Mouse (Mus musculus) left cerebral cortex, adult 2 months (tissue): Measurements from ENCODE around the gene Gdf7. TPM values are rescaled to one million over a fixed set of nuclear protein-coding genes. Genes with fewer than 3 reads are reported as not detected.

Source experiments
- DNase-seq, 2 experiments: peaks; one replicate each; pipeline ENCODE4 v3.0.0; 2021 to 2022; ENCODE audit warnings: low spot score in 2 of 2, mixed read lengths in 1 of 2; ENCODE audit errors: extremely low spot score in 1 of 2
- H3K27ac ChIP-seq: fragments of 200-600 bp; 2 replicates; pipeline ENCODE4 v1.8.1; 2022
- H3K4me3 ChIP-seq: fragments of 200-600 bp; 2 replicates; pipeline ENCODE4 v1.8.1; 2022
- CTCF ChIP-seq: fragments of 200-600 bp; IDR thresholded peaks from 2 replicates; pipeline ENCODE4 v1.8.1; 2022; ENCODE audit warnings: antibody characterized with exemption, mild to moderate bottlenecking, moderate library complexity
- intact Hi-C: fragments of 180-260 bp; cut with DNase I; formaldehyde crosslinking; loops from one replicate; pipeline ENCODE4 v1.15.1; 2025
- total RNA-seq, 2 experiments: library from RNA; stranded (reverse); gene quantifications; 2 replicates each; pipeline ENCODE4 v1.2.3; 2021

The Gdf7 gene
- total RNA-seq, 2 experiments from 2014 or later: 0.66 to 1.1 TPM

DNA sequence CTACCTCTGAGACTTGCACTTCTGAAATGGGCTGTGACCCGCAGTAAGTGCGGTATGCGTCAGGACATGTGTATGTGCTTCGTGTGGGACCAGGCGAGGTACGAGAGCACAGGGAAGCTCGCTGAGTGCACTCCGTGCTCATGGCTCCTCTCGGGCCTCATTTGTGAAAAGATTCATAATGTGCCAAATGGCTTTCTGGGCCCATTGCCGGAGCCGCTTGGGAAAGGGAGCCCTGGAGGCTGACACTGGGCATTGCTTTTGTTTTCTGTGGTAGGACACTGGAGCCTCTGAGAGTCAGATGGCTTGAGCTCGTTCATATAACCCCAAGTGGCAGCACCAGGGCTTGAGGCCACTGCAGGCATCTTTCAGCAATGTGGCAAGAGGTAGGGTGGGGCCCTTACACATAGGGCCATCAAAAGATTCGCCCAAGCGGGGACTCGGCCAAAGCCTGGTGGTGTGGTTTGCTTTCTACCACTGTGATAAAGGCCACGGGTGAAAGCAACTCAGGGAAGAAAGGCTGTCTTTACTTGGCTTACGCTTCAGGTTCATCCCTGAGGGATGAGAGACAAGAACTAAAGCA, 24.3 kb upstream of the Gdf7 start:
- TF ChIP-seq CTCF: peak; percentile 27
- H3K4me3 ChIP-seq: no peak overlapping the region
- intact Hi-C loops: loop anchor here (2.0 to 10.0 kb wide), 5 partner anchors 19 to 699 kb away; partner anchors contain the start of genes Pum2 and Ttc32
- DNase-seq: peak in 1 of 2 experiments; percentile 48
- peak overlapping the region; percentile 80 for H3K27ac ChIP-seq

DNA sequence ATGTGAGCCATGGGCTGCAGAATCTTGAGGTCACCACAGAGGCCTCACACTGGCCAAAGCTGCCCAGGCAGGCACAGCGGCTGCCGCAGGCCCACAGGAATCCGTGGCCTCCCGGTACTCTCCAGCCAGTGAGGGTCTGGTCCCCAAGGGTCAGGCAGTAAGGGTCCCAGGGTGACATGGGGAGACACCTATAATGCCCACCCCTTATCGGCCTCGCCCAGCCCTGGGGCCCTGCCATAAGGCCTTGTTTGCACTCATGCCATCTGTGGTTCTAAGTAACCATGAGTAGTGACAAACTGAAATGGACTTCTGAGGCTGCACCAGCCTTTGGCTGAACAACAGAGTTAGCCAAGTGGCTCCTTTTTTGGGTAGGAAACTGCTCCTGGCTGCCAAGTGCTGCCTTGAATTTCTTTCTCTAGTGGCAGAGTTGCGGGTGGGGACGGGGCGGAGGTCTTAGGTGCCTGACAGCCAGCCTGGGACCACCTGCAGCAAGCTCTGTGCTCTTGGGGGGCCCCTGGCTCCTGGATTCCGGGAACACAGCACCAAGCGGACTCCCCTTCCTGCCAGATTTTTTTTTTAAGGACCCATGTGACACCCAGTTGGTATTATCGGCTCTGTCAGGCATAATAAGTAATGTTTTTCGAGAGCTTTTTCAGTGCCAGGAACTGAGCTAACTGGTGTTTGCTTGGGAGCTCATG, 23.6 kb upstream of the Gdf7 start:
- Histone ChIP-seq H3K4me3 (no peak overlapping the region), H3K27ac (peak overlapping the region; percentile 80)
- DNase-seq: no peak
- no peak for TF ChIP-seq CTCF
- intact Hi-C loops: loop anchor here (10.0 kb wide), 3 partner anchors 309 to 699 kb away; partner anchors contain the start of genes Pum2 and Ttc32

DNA sequence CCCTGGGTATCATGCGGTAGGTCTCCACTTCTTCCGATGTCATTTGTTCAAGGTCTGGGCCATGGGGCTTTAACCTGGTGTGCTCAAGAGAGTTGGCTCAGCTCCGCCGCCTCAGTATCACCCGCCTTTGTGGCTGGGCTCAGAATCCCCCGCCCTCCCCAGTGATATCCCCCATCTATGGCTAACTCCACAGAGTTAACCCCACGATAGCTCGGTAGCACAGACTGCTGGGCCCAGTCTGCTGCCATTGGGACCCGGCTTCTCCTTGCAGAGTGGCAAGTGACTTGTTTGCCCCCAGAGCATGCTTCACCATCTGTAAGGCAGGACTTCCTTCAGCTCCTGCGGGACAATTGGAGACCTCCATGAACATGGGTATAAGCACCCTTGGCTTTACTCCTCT, 22.3 kb upstream of the Gdf7 start:
- TF ChIP-seq CTCF: no peak
- intact Hi-C loops: loop anchor here (10.0 kb wide), 3 partner anchors 311 to 701 kb away; partner anchors contain the start of genes Pum2 and Ttc32
- DNase-seq: no peak
- peak overlapping the region; percentile 80 for H3K27ac ChIP-seq
- no peak overlapping the region for H3K4me3 ChIP-seq

- TF ChIP-seq CTCF: no peak
- intact Hi-C loops: loop anchor here (2.0 to 10.0 kb wide), 4 partner anchors 225 to 703 kb away; partner anchors contain the start of genes Pum2 and Ttc32
- DNase-seq: no peak
- no peak overlapping the region for H3K27ac ChIP-seq
- no peak overlapping the region for H3K4me3 ChIP-seq
These were observed 19.8 kb upstream of the Gdf7 start for GRCm38 (mm10) chr12:8321506-8321905.

DNA sequence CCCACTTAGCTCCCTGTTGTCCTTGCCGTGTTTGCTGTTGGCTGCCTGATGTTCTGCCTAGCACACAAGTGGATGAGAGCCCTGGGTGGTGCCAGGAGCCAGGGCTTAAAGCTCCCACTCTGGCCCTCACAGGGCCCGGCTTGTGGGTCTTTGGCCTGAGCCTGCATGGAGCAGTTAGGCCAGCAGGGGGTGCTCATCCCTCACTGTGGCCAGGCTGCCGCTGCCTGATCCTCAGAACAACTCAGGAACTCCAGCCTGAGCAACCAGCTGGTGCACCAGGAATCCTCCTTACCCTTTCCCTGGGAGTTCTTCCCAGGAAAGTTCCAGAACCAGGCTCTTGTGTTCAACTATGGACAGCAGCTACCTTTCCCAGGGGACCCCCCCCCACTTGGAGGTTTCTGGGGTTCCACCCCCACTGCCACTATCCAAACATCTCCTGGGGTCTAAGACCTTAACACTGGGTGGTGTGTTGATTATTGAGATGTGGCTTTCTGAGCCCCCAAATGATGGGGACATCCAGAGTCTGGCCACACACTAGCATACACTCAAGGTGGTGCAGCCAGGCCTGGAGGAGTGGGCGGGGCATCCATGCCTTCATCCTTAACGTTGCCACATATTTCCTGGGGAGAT, 18.4 kb upstream of the Gdf7 start:
- DNase-seq: peak; percentile 82 to 92

GRCm38 (mm10) chr12:8316541-8316940, 14.8 kb upstream of the Gdf7 start:
- no peak for DNase-seq
- H3K27ac ChIP-seq: no peak overlapping the region
- peak; percentile 39 for TF ChIP-seq CTCF
- H3K4me3 ChIP-seq: no peak overlapping the region
- intact Hi-C loops: no loop called here

More for the DNA sequence above, 18.4 kb upstream of the Gdf7 start:
- peak; percentile 98 for TF ChIP-seq CTCF
- intact Hi-C loops: loop anchor here (1.0 to 10.0 kb wide), 5 partner anchors 182 to 705 kb away; partner anchors contain the start of genes Pum2 and Ttc32
- Histone ChIP-seq H3K4me3 (no peak overlapping the region), H3K27ac (no peak overlapping the region)

GRCm38 (mm10) chr12:8313773-8314172, 12.0 kb upstream of the Gdf7 start:
- TF ChIP-seq CTCF: no peak
- DNase-seq: no peak
- H3K4me3 ChIP-seq: peak overlapping the region; percentile 66
- H3K27ac ChIP-seq: peak overlapping the region; percentile 87
- intact Hi-C loops: no loop called here

DNA sequence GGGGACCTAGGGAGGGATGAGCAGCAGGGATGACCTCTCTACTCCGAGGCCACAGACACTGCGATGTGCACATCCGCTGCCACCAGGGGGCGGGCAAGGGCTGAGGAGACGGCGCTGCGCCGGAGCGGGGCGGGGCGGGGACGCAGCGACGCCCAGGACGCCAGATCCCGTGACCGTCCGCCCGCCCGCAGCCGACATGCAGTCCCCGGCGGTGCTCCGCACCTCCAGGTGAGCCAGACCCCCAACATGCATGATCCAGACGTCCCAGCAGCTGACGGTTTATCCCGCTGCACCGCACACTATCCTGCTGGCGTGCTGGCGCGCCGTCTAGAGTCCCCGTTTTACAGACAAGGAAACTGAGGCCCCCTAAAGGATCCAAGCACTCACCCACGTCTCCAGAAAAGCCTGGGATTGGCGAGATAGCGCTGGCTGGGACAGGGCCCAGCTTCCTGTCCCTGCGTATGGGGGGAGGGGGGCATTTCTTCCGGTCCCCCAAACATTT, 11.6 kb upstream of the Gdf7 start, which contains the start of gene Hs1bp3:
Hs1bp3 (plus strand) TSS at position 163 of the 502 bp plus-strand sequence.
- peak within 1 kb of the TSS; percentile 87 for H3K27ac ChIP-seq

GRCm38 (mm10) chr12:8312266-8312665, 10.5 kb upstream of the Gdf7 start:
- no peak overlapping the region for H3K4me3 ChIP-seq
- no peak for DNase-seq
- TF ChIP-seq CTCF: no peak
- intact Hi-C loops: no loop called here
- no peak overlapping the region for H3K27ac ChIP-seq

More for the DNA sequence above, 11.6 kb upstream of the Gdf7 start, which contains the start of gene Hs1bp3:
- peak; percentile 84 to 93 for DNase-seq
- intact Hi-C loops: no loop called here
- peak; percentile 96 for TF ChIP-seq CTCF
- H3K4me3 ChIP-seq: peak within 1 kb of the TSS; percentile 66

DNA sequence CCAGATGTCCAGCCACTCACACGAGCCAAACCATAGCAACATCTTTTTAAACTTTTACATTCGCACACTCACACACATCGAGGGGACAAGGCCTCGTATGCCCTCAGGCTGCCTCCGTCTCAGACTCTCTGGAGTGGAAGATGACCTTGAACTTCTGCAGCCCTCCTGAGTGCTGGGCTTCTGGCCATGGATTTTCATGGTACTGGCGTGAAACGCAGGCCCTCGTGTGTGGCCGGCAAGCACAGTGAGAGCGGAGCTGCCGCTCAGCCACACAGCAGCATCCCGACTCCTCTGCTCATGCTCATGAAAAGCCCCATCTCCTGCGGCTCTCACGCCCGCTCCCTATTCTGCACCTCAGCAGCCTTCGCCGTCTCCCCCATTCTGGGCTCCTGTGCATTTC, 9.2 kb upstream of the Gdf7 start:
- no peak overlapping the region for H3K27ac ChIP-seq
- TF ChIP-seq CTCF: no peak
- no peak overlapping the region for H3K4me3 ChIP-seq
- no peak for DNase-seq
- intact Hi-C loops: no loop called here

- Histone ChIP-seq H3K27ac (no peak overlapping the region), H3K4me3 (no peak overlapping the region)
- no peak for TF ChIP-seq CTCF
- intact Hi-C loops: loop anchor here (1.0 kb wide), 2 partner anchors 248 to 316 kb away; no protein-coding TSS in a partner anchor
- DNase-seq: no peak
These were observed 5.2 kb upstream of the Gdf7 start for GRCm38 (mm10) chr12:8306910-8307309.
